Mouse (Mus musculus) myocyte (in vitro differentiated cells): ENCODE measurements at regions not wholly inside any gene's neighbourhood (a gene's known extent, or its start where the extent isn't known, plus 50 kb on each side); places are given as distances from the start of the nearest gene placed in this dataset.

ENCODE experiments used
- CEBPB ChIP-seq: IDR thresholded peaks from 2 replicates; pipeline ENCODE4 v1.6.1; 2011; ENCODE audit warnings: mild to moderate bottlenecking, moderate library complexity; ENCODE audit not compliant: poor library complexity, insufficient read depth, severe bottlenecking
- E2F4 ChIP-seq: IDR thresholded peaks from one replicate; pipeline ENCODE4 v1.6.1; 2011; ENCODE audit warnings: mild to moderate bottlenecking, control low read depth, moderate library complexity; ENCODE audit not compliant: insufficient read depth
- MAX ChIP-seq: IDR thresholded peaks from one replicate; pipeline ENCODE4 v1.6.1; 2011; ENCODE audit warnings: low read depth, mild to moderate bottlenecking, control low read depth
- MYOD1 ChIP-seq, 3 experiments: IDR thresholded peaks; one replicate each; pipeline ENCODE4 v1.6.1; 2011; ENCODE audit warnings: control low read depth in 2 of 3, low read depth in 2 of 3, mild to moderate bottlenecking in 2 of 3, moderate library complexity in 1 of 3; ENCODE audit not compliant: insufficient read length in 2 of 3, control insufficient read depth in 1 of 3
- MYOG ChIP-seq, 3 experiments: IDR thresholded peaks; one replicate each; pipeline ENCODE4 v1.6.1; 2011; ENCODE audit warnings: control low read depth in 2 of 3, low read depth in 2 of 3, mild to moderate bottlenecking in 2 of 3; ENCODE audit not compliant: insufficient read length in 2 of 3, control insufficient read depth in 1 of 3, insufficient read depth in 1 of 3
- POLR2A ChIP-seq: IDR thresholded peaks from one replicate; pipeline ENCODE4 v1.6.1; 2011; ENCODE audit warnings: low read depth, mild to moderate bottlenecking, control low read depth, moderate library complexity; ENCODE audit not compliant: insufficient read length
- POLR2AphosphoS2 ChIP-seq: IDR thresholded peaks from one replicate; pipeline ENCODE4 v1.6.1; 2011; ENCODE audit warnings: low read depth, control low read depth; ENCODE audit not compliant: insufficient read length
- REST ChIP-seq: IDR thresholded peaks from one replicate; pipeline ENCODE4 v1.6.1; 2011; ENCODE audit warnings: mild to moderate bottlenecking, control low read depth, moderate library complexity; ENCODE audit not compliant: insufficient read depth, insufficient read length
- SRF ChIP-seq: IDR thresholded peaks from one replicate; pipeline ENCODE4 v1.6.1; 2011; ENCODE audit warnings: low read depth; ENCODE audit not compliant: control insufficient read depth, insufficient read length
- TCF12 ChIP-seq: IDR thresholded peaks from one replicate; pipeline ENCODE4 v1.6.1; 2011; ENCODE audit warnings: mild to moderate bottlenecking, control low read depth; ENCODE audit not compliant: poor library complexity, insufficient read depth, severe bottlenecking
- USF1 ChIP-seq: IDR thresholded peaks from one replicate; pipeline ENCODE4 v1.6.1; 2011; ENCODE audit warnings: low read depth, mild to moderate bottlenecking, control low read depth, moderate library complexity

- TF ChIP-seq POLR2A (no peak), SRF (no peak), POLR2AphosphoS2 (no peak), TCF12 (no peak), USF1 (no peak), MYOG (IDR thresholded peaks at IDR 0.05; ENCODE audit: control insufficient read depth in 1 of 3, insufficient read depth in 1 of 3, insufficient read length in 2 of 3, low read depth in 2 of 3) (no peak), CEBPB (no peak), MAX (no peak), E2F4 (no peak), MYOD1 (IDR thresholded peaks at IDR 0.05; ENCODE audit: control insufficient read depth in 1 of 3, insufficient read length in 2 of 3, low read depth in 2 of 3) (no peak), REST (no peak)
Observed at GRCm38 (mm10) chr15:96901616-96902015, 154.1 kb downstream of the Slc38a4 start.
